Mouse (Mus musculus) forebrain, embryonic 11.5 days (tissue): ENCODE data around the gene Smg9. TPM values are rescaled to one million over a fixed set of nuclear protein-coding genes. Genes with fewer than 3 reads are reported as not detected.

Experiments used
- ATAC-seq: fragments of 200-750 bp; cut with Nextera tagmentation; replicated peaks from 2 replicates; pipeline ENCODE4 v1.8.0; 2017; ENCODE audit warnings: moderate TSS enrichment; ENCODE audit not compliant: low FRiP score
- DNase-seq: peaks from one replicate; pipeline ENCODE4 v3.0.0-alpha.2; 2017; ENCODE audit warnings: low spot score
- H3K27ac ChIP-seq: fragments of 300-500 bp; sonication (generic); 2 replicates; pipeline ENCODE4 v1.5.1; 2014; ENCODE audit warnings: low read depth, low read length
- H3K27me3 ChIP-seq: fragments of 300-500 bp; sonication (generic); 2 replicates; pipeline ENCODE4 v1.6.1; 2014; ENCODE audit warnings: mild to moderate bottlenecking, low read length, mixed read lengths; ENCODE audit not compliant: control insufficient read depth, insufficient read depth
- H3K36me3 ChIP-seq: fragments of 300-500 bp; sonication (generic); 2 replicates; pipeline ENCODE4 v1.6.1; 2014; ENCODE audit warnings: mild to moderate bottlenecking, low read length, moderate library complexity, mixed read lengths; ENCODE audit not compliant: control insufficient read depth, insufficient read depth
- H3K4me1 ChIP-seq: fragments of 300-500 bp; sonication (generic); replicated peaks from 2 replicates; pipeline ENCODE4 v1.6.1; 2014; ENCODE audit warnings: low read length, mixed read lengths; ENCODE audit not compliant: control insufficient read depth, insufficient read depth
- H3K4me2 ChIP-seq: fragments of 300-500 bp; sonication (generic); 2 replicates; pipeline ENCODE4 v1.6.1; 2014; ENCODE audit warnings: low read depth, mild to moderate bottlenecking, low read length, moderate library complexity, mixed read lengths; ENCODE audit not compliant: severe bottlenecking
- H3K4me3 ChIP-seq: fragments of 300-500 bp; sonication (generic); 2 replicates; pipeline ENCODE4 v1.5.1; 2014; ENCODE audit warnings: low read depth, low read length
- H3K9ac ChIP-seq: fragments of 300-500 bp; sonication (generic); 2 replicates; pipeline ENCODE4 v1.6.1; 2014; ENCODE audit warnings: low read length
- H3K9me3 ChIP-seq: fragments of 300-500 bp; sonication (generic); 2 replicates; pipeline ENCODE4 v1.6.1; 2016; ENCODE audit warnings: low read length, mixed read lengths; ENCODE audit not compliant: control insufficient read depth
- WGBS: fragments of 180-500 bp; shearing (Covaris S2); extraction: QIAGEN DNeasy Blood & Tissue Kit; methylation state at CpG from one replicate; pipeline ENCODE4 v1.1.7; 2014; 5-methylcytosine and 5-hydroxymethylcytosine counted together
- polyA plus RNA-seq: library from polyadenylated mRNA; unstranded; fragments of >200 nt; fragmentation: Nextera tagmentation; extraction: Ambion mirVana; gene quantifications from 2 replicates; pipeline ENCODE4 v1.2.1, GENCODE M21; 2014

Gene Smg9
- polyA plus RNA-seq, 1 experiment from 2014 or later, result 29.6 TPM

DNA sequence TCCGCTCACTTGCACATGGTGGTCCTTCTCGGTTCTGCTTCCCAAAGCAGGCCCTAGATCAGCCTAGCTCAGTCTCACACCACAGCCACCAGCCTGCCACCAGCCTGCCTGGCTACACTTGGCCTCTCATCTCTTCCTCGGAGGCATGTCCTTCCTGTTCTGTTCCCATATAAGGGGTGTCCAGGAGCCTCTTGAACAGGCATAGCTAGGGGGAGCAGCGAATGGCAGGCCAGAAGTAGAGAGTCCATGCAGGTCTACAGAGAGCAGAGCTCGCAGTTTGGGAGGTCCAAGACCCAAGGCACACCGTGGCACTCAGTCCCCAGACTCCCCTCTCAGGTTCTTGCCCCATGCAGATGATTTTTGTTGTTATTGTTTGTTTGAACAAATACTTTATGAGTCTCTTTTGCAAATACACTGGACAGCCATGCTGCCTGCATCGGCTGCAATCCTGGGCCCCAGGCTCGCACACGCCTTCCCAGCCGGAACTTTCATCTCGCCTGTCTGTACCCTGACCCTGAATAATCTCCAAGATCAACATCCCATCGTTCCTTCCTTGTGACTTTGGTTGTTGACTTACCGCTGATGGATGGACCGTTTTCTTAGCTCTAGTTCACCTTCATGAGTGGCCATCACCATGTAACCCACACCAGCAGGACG is 23.8 kb downstream of the Smg9 start:
- H3K27ac ChIP-seq, result no peak overlapping the region
- no peaks in the 10 kb centered on the region for H3K27me3 ChIP-seq
- H3K36me3 ChIP-seq, result no peaks in the 10 kb centered on the region; the same call in 1 of the 2 replicates
- no peak overlapping the region for H3K4me3 ChIP-seq
- H3K4me2 ChIP-seq, result no peak overlapping the region
- 92% methylated on average over 15 of the region's 15 CpGs for WGBS
- H3K9ac ChIP-seq, result no peak overlapping the region
- H3K9me3 ChIP-seq, result no peaks in the 10 kb centered on the region
- DNase-seq, result no peak
- no peak for ATAC-seq
- H3K4me1 ChIP-seq, result peaks cover 10% of the 10 kb centered on the region

DNA sequence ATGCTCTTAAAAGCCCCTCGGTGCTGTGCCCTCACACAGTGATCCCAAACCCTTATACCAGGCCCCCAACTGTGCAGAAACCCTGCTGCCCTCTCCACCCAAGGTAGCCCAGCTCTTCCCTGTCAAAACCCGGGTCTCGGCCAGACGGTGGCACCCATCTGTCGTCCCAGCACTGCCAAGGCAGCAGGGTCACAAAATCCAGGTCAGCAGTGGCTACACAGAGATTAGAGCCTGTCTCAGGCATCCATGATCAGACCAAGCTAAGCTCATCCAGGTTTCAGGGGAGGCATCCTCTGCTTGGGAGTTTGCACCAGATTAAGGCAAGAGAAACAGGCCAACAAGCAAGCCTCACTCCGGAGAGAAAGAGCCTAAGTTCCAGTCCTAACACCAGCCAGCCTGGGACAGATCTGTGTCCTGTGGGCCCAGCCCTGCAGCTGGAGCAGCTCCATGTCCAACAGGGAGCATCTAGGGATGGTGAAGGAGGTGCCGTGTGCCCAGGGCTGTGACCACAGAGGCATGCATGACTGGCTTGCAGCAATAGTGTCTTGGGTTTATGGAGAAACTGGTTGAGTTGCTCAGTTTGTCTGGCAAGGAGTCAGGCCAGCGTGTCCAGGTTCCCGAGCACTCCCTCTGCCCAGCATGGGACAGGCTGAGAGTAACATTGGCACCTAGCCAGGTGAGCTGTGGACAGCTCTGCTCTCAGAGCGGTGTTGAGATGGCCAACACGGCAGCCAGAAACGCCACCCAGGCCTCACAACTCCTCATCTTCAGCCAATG is 24.7 kb downstream of the Smg9 start:
- no peak overlapping the region for H3K9ac ChIP-seq
- no peaks in the 10 kb centered on the region for H3K9me3 ChIP-seq
- no peaks in the 10 kb centered on the region; the same call in 1 of the 2 replicates for H3K36me3 ChIP-seq
- H3K4me1 ChIP-seq, result peaks cover 8% of the 10 kb centered on the region
- H3K27me3 ChIP-seq, result no peaks in the 10 kb centered on the region
- H3K4me2 ChIP-seq, result no peak overlapping the region
- WGBS, result 93% methylated on average over 12 of the region's 12 CpGs
- ATAC-seq (no peak), DNase-seq (no peak)
- H3K27ac ChIP-seq, result no peak overlapping the region
- no peak overlapping the region for H3K4me3 ChIP-seq

DNA sequence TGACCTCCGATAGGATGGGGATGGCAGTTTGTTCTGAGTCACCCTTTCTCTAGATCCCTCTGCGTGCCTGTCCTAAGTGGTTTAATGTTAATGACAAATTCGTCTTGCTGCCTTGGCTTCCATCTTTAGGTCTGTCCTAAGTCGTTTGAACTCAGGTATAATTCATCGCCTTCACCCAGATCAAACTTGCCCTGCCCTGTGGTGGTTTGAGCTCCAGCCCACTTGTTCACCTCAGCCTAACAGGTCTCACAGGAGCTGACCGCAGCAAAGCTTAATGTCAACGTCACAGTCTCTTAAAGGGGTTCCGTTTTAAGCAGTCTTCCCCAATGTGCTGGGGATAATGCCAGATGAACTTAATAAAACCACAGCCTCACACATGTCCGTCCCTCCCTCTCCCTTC is 26.5 kb downstream of the Smg9 start:
- Histone ChIP-seq H3K4me1 (no peaks in the 10 kb centered on the region), H3K36me3 (no peaks in the 10 kb centered on the region; the same call in 1 of the 2 replicates), H3K4me3 (no peak overlapping the region), H3K27ac (no peak overlapping the region), H3K9ac (no peak overlapping the region), H3K4me2 (no peak overlapping the region), H3K9me3 (no peaks in the 10 kb centered on the region), H3K27me3 (no peaks in the 10 kb centered on the region)
- DNase-seq (no peak), ATAC-seq (no peak)
- 90% methylated on average over 9 of the region's 9 CpGs for WGBS

DNA sequence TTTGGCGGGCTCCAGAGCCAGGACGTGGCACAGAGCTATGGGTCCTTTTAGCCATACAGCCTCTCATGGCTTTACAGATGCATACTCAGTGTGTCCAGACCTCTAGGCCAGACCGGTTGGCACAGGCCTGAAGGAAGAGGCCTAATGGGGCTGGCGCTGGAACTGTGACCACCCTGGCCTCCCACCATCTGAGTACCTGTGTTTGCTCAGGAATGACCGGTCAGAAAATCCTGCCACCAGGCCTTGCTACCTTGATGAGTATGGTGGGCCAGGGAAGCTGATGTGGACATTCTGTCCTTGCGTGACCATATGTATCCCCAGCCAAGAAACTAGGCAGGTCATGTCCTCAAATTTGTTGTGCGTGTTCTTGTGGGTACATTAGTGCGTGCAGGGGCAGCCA is 27.7 kb downstream of the Smg9 start:
- Histone ChIP-seq H3K4me2 (no peak overlapping the region), H3K27ac (no peak overlapping the region), H3K9me3 (no peaks in the 10 kb centered on the region), H3K4me3 (no peak overlapping the region), H3K27me3 (no peaks in the 10 kb centered on the region), H3K36me3 (no peaks in the 10 kb centered on the region; the same call in 1 of the 2 replicates), H3K9ac (no peak overlapping the region), H3K4me1 (no peaks in the 10 kb centered on the region)
- WGBS, result 92% methylated on average over 8 of the region's 8 CpGs
- DNase-seq (no peak), ATAC-seq (no peak)

DNA sequence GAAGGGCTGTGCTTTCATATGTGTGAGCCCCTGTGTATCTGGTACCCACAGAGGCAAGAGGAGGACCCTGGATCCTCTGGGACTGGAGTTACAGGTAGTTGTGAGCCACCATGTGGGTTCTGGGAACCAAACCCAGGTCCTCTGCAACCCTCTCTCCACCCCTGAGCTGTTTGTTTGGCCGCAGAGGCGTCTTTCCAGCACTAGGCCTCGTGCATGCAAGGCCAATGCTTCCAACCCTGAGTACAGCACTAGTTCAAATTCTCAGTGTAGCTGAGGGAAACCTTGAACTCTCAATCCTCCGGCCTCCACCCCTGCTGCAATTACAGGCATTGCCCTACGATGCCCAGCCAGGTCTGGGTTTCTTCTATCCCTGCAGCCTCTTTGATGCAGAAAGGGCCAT is 29.3 kb downstream of the Smg9 start:
- no peak overlapping the region for H3K4me3 ChIP-seq
- no peak overlapping the region for H3K4me2 ChIP-seq
- H3K9ac ChIP-seq, result no peak overlapping the region
- DNase-seq (no peak), ATAC-seq (no peak)
- H3K4me1 ChIP-seq, result no peaks in the 10 kb centered on the region
- WGBS, result 88% methylated on average over 5 of the region's 5 CpGs
- no peaks in the 10 kb centered on the region for H3K27me3 ChIP-seq
- H3K36me3 ChIP-seq, result no peaks in the 10 kb centered on the region
- H3K9me3 ChIP-seq, result no peaks in the 10 kb centered on the region
- no peak overlapping the region for H3K27ac ChIP-seq

DNA sequence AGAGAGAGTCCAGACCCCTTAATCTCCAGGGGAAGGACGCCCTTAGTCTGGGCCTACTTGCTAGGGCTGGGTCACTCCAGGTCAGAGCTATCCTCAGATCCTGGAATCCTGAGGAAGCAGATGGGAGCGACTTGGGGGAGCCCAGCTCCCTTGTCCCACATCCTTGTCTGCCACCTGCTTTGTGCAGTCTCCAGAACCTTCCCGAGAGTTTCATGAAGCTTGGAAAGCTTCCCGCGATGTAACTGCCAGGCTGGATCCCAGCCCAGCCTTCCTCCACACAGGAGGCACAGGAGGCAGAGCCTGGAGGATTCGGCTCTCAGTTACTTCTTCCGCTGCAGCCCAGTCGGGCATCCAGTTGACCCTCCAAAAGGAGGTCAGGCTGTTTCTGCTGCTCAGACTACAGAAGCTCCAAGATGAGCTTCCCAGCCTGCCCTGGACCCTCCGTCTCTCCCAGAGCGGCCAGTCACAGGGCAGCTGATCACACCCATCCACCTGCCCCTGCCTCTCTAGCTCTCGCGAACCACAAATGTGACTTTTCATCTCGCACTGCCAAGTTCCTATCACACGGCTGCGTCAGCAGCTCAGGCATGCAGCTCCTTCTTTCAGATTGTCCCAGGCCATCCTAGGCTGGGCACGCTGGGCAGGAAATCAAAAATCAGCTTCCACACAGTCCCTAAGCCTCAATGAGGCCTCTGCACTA is 30.1 kb downstream of the Smg9 start:
- Histone ChIP-seq H3K9ac (no peak overlapping the region), H3K4me3 (no peak overlapping the region), H3K9me3 (no peaks in the 10 kb centered on the region), H3K27me3 (no peaks in the 10 kb centered on the region), H3K4me1 (no peaks in the 10 kb centered on the region), H3K27ac (no peak overlapping the region), H3K36me3 (no peaks in the 10 kb centered on the region), H3K4me2 (no peak overlapping the region)
- ATAC-seq (no peak), DNase-seq (no peak)
- WGBS, result 79% methylated on average over 16 of the region's 16 CpGs

DNA sequence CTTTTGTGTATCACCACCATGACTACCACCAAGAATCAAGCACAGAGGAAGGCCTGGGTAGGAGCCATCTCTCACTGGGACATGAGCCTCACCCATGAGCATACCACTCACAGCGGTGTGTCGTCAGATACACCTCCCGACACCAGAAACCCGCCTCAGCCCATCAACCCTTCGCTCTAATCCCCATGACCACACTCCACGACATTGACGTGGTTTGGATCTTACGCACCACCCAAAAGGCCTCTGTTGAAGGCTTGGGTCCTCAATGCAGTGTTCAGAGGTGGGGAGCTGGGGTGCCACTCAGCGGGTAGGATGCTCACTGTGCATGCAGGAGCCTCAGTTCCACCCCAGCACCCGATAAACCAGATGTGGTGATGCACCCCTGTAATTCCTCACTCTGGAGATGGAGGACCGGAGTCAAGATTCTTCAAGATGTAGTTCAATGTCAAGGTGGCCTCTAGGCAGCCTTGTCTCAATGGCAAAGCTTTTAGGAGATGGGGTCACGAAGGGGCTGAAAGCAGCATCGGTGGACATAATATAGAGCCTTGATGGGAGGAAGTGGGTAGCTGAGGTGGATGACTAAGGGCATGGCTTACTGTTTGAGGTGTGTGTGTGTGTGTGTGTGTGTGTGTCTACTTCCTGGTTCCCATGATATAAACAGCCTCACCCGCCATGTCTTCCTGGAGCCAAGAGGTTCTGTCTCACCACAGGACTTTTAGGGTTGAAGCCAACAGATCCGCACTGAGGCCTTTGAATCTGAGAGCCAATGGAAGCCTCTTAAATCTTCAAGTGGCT is 31.3 kb downstream of the Smg9 start:
- ATAC-seq (no peak), DNase-seq (no peak)
- no peaks in the 10 kb centered on the region for H3K4me1 ChIP-seq
- no peak overlapping the region for H3K4me3 ChIP-seq
- H3K4me2 ChIP-seq, result no peak overlapping the region
- H3K36me3 ChIP-seq, result no peaks in the 10 kb centered on the region
- no peaks in the 10 kb centered on the region for H3K27me3 ChIP-seq
- 93% methylated on average over 15 of the region's 15 CpGs for WGBS
- H3K27ac ChIP-seq, result no peak overlapping the region
- H3K9me3 ChIP-seq, result no peaks in the 10 kb centered on the region
- no peak overlapping the region for H3K9ac ChIP-seq

DNA sequence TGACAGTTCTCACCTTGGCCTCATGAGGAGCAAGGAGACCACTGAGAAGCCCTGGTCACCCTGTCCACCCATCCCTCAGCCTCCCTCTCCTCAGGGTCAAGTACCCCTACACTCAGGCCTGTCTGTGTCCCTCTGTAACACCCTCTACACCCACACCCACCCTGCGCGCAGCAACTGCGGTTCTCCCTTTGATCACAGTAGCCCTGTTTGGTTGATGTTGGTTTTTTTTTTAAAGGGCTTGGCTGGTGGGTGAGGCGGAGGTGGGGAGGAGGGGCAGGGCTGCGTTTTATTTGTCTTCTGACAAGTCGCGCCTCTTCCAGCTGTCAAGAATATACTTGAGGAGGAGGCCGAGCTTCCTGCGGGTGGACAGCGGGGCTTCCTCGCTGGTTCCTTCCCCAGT is 32.3 kb downstream of the Smg9 start:
- Histone ChIP-seq H3K4me3 (no peak overlapping the region), H3K27me3 (no peaks in the 10 kb centered on the region), H3K4me2 (no peak overlapping the region), H3K4me1 (no peaks in the 10 kb centered on the region), H3K9me3 (no peaks in the 10 kb centered on the region), H3K9ac (no peak overlapping the region), H3K27ac (no peak overlapping the region), H3K36me3 (no peaks in the 10 kb centered on the region)
- WGBS, result 87% methylated on average over 11 of the region's 11 CpGs
- DNase-seq (no peak), ATAC-seq (no peak)
